Mouse (Mus musculus) midbrain, embryonic 10.5 days (tissue): ENCODE results near the gene Lgi4. TPM values are rescaled to one million over a fixed set of nuclear protein-coding genes. Genes with fewer than 3 reads are reported as not detected.
A peak's percentile ranks its signal among the peaks of the same experiment; 100 is the strongest.

Experiments
- DNase-seq: peaks from one replicate; pipeline ENCODE4 v3.0.0-alpha.2; 2017; ENCODE audit warnings: low spot score
- H3K27ac ChIP-seq: fragments of 300-500 bp; sonication (generic); replicated peaks from 2 replicates; pipeline ENCODE4 v1.5.1; 2016; ENCODE audit warnings: mild to moderate bottlenecking
- H3K27me3 ChIP-seq: fragments of 300-500 bp; sonication (generic); 2 replicates; pipeline ENCODE4 v1.6.1; 2016; ENCODE audit warnings: low read depth, mild to moderate bottlenecking; ENCODE audit not compliant: poor library complexity, severe bottlenecking
- H3K36me3 ChIP-seq: fragments of 300-500 bp; sonication (generic); 2 replicates; pipeline ENCODE4 v1.6.1; 2016; ENCODE audit warnings: mild to moderate bottlenecking, moderate library complexity
- H3K4me1 ChIP-seq: fragments of 300-500 bp; sonication (generic); 2 replicates; pipeline ENCODE4 v1.6.1; 2016
- H3K4me3 ChIP-seq: fragments of 300-500 bp; sonication (generic); 2 replicates; pipeline ENCODE4 v1.5.1; 2016; ENCODE audit warnings: mild to moderate bottlenecking, moderate library complexity
- H3K9me3 ChIP-seq: fragments of 300-500 bp; sonication (generic); replicated peaks from 2 replicates; pipeline ENCODE4 v1.6.1; 2016; ENCODE audit warnings: mild to moderate bottlenecking
- WGBS: fragments of 180-500 bp; shearing (Covaris S2); methylation state at CpG from one replicate; pipeline ENCODE4 v1.1.7; 2016; 5-methylcytosine and 5-hydroxymethylcytosine counted together
- polyA plus RNA-seq: library from polyadenylated mRNA; unstranded; fragments of >200 nt; fragmentation: Nextera tagmentation; extraction: Ambion mirVana; gene quantifications from 2 replicates; pipeline ENCODE4 v1.2.1, GENCODE M21; 2016

Lgi4 gene
- polyA plus RNA-seq, 1 experiment from 2014 or later, result 1.2 TPM

DNA sequence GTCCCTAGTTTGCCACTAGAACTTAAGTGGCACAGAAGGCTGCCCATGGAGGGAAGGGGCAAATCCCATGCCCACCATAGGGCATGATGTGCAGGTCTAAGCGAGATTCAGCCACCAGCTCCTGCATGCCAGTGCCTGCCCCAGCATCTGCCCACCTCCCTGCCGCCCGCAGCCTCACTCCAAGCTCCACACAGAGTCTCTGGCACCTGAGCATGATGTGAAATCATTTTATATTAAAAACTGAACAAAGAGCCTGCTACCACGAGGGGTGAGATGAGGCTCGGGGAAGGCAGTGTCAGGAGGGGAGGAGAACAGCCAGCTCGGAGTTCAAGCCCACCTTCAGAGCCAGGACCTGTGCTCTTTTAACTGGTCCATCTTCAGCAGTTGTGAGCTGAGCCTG, 11.2 kb downstream of the Lgi4 start:
- WGBS, result 85% methylated on average over 6 of the region's 6 CpGs
- no peak for DNase-seq
- H3K27ac ChIP-seq, result no peak overlapping the region
- H3K36me3 ChIP-seq, result no peaks in the 10 kb centered on the region
- H3K27me3 ChIP-seq, result no peaks in the 10 kb centered on the region
- H3K4me3 ChIP-seq, result no peak overlapping the region
- no peaks in the 10 kb centered on the region for H3K9me3 ChIP-seq
- peaks cover 6% of the 10 kb centered on the region for H3K4me1 ChIP-seq

DNA sequence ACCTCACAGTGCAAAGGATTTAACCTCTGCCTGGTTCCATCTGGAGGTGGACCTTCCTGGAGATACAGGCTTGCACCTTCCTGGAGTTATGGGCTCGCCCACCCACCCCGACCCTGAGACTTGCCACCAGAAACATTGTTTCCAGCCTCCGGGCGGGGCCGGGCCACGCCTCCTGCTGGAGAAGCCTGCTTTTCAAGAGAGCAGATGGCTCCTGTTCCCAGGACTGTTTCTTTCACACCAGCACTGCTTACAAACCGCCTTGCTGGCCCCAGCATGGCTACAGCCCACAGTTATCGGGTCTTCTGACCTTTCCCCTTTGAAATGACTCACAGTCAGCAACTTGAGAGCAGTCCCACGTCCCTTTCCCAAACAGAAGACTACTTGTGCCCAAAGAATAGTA, 13.2 kb downstream of the Lgi4 start:
- Histone ChIP-seq H3K27ac (0 out of 2 replicates have a peak overlapping the region, but pooled peaks have one; percentile 17), H3K4me3 (no peak overlapping the region), H3K36me3 (no peaks in the 10 kb centered on the region), H3K9me3 (no peaks in the 10 kb centered on the region), H3K4me1 (peaks cover 6% of the 10 kb centered on the region), H3K27me3 (no peaks in the 10 kb centered on the region)
- WGBS, result 66% methylated on average over 9 of the region's 9 CpGs
- DNase-seq, result no peak

- no peak for DNase-seq
- Histone ChIP-seq H3K9me3 (no peaks in the 10 kb centered on the region), H3K27ac (no peak overlapping the region), H3K4me3 (no peak overlapping the region), H3K36me3 (no peaks in the 10 kb centered on the region), H3K27me3 (no peaks in the 10 kb centered on the region), H3K4me1 (peaks cover 9% of the 10 kb centered on the region)
Measured at GRCm38 (mm10) chr7:31073546-31073945, 14.4 kb downstream of the Lgi4 start.

- Histone ChIP-seq H3K9me3 (no peaks in the 10 kb centered on the region), H3K27me3 (no peaks in the 10 kb centered on the region), H3K36me3 (no peaks in the 10 kb centered on the region), H3K27ac (no peak overlapping the region), H3K4me1 (peaks cover 9% of the 10 kb centered on the region), H3K4me3 (no peak overlapping the region)
- WGBS, result 79% methylated on average over 7 of the region's 7 CpGs
- DNase-seq, result no peak
Measured at GRCm38 (mm10) chr7:31074061-31074712, 15.0 kb downstream of the Lgi4 start.

DNA sequence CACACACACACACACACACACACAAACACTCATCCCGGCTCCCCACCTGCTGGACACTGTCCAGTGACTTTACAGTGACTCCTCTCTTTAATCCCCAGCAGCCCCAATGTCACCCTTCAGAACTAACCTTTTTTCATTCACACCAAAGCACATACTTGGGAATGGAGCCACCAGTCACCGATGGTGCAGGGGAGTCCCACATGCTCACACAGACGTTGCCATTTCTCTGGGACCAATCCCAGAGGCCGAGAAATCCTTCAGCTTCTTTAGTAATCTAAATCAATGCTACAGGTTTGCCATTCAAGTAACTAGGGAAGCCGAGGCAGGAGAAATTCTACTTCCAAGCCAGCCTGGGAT, 15.5 kb downstream of the Lgi4 start:
- H3K27me3 ChIP-seq, result no peaks in the 10 kb centered on the region
- no peak for DNase-seq
- no peaks in the 10 kb centered on the region for H3K9me3 ChIP-seq
- H3K27ac ChIP-seq, result no peak overlapping the region
- H3K36me3 ChIP-seq, result no peaks in the 10 kb centered on the region
- WGBS, result 85% methylated on average over 5 of the region's 5 CpGs
- peaks cover 9% of the 10 kb centered on the region for H3K4me1 ChIP-seq
- no peak overlapping the region for H3K4me3 ChIP-seq

GRCm38 (mm10) chr7:31076492-31076891, 17.4 kb downstream of the Lgi4 start, which contains the start of gene Fxyd3:
TSS of gene Fxyd3 (minus strand) at chr7:31076704.
- H3K4me1 ChIP-seq, result peaks cover 9% of the 10 kb centered on the region
- H3K27me3 ChIP-seq, result no peaks in the 10 kb centered on the region
- 67% methylated on average over 5 of the region's 5 CpGs for WGBS
- no peak within 1 kb of the TSS for H3K4me3 ChIP-seq
- H3K36me3 ChIP-seq, result no peaks in the 10 kb centered on the region
- peak within 1 kb of the TSS; percentile 2; the same call in 1 of the 2 replicates for H3K27ac ChIP-seq
- no peaks in the 10 kb centered on the region for H3K9me3 ChIP-seq
- DNase-seq, result no peak

DNA sequence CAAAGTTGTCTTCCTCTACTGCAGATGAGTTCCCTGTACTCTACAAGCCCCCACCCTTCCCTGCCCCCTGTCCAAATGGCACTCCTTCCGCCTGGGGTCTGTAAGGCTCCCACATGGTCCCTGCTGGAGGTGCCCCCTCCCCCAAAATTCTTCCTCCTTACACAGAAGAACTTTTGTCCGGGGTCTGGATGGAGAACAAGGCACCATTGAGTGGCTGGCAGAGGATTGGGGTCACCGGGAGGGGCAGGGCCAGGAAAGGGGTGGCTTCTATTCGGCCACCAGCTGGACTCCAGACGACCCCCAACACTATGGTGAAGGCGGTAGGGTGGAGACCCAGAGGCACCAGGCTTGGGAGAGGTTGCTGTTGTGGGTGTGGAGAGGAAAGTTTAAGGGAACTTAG, 18.3 kb downstream of the Lgi4 start:
- Histone ChIP-seq H3K36me3 (no peaks in the 10 kb centered on the region), H3K4me1 (peaks cover 3% of the 10 kb centered on the region; the same call in 1 of the 2 replicates), H3K9me3 (no peaks in the 10 kb centered on the region), H3K27ac (peak overlapping the region; percentile 2; the same call in 1 of the 2 replicates), H3K27me3 (no peaks in the 10 kb centered on the region), H3K4me3 (no peak overlapping the region)
- no peak for DNase-seq
- 66% methylated on average over 6 of the region's 6 CpGs for WGBS

DNA sequence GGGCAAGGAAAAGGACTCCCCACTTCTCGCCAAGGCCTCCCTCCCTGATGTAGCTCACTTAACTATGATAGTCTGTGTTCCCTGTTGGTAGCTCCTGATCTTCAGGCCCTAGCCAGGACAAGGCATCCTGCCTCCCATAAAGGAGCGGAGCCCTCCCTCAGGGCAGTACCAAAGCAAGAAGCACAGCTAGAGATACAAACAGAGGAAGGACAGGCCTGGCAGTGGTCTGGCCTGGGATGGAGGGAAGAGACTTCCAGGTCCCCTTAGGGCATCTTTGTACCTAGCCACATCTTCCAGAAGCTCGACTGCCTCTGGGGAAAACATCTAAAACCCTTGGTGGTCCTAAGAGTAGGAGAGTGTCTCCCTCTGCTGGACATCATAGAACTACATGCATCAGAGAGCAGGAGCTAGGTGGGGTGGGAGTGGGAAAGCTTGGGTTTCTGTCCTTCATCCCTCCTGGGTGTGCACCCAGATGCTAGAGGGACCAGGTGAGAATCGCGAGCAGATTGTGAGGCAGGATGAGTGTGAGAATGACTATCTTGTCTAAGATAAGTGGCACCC, 18.8 kb downstream of the Lgi4 start:
- no peaks in the 10 kb centered on the region for H3K9me3 ChIP-seq
- H3K27me3 ChIP-seq, result no peaks in the 10 kb centered on the region
- peak overlapping the region; percentile 2; the same call in 1 of the 2 replicates for H3K27ac ChIP-seq

DNA sequence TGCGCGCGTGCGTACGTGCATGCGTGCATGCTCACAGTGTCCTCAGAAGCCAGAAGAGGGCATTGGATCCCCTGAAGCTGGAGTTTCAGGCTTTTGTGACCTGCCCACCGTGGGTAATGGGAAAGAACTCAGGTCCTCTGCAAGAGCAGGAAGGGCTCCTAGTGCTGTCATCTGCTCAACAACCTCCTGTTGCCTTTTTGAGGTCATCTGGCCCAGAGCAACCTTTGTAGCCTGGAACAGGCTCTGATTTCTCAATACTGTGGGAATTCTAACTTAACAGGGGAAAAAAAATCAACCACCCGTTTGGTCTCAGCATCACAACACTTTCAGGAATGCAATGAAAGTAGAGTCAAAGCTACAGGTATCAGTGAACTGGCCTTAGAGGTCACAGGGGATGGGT, 20.5 kb downstream of the Lgi4 start:
- H3K4me1 ChIP-seq, result peaks cover 14% of the 10 kb centered on the region
- H3K9me3 ChIP-seq, result no peaks in the 10 kb centered on the region
- no peaks in the 10 kb centered on the region for H3K36me3 ChIP-seq
- WGBS, result 94% methylated on average over 8 of the region's 8 CpGs
- no peak overlapping the region for H3K4me3 ChIP-seq
- no peak for DNase-seq
- no peak overlapping the region for H3K27ac ChIP-seq
- H3K27me3 ChIP-seq, result no peaks in the 10 kb centered on the region

More for the DNA sequence above, 18.8 kb downstream of the Lgi4 start:
- H3K36me3 ChIP-seq, result no peaks in the 10 kb centered on the region
- no peak for DNase-seq
- WGBS, result 48% methylated on average over 5 of the region's 5 CpGs
- peaks cover 6% of the 10 kb centered on the region for H3K4me1 ChIP-seq
- no peak overlapping the region for H3K4me3 ChIP-seq

GRCm38 (mm10) chr7:31080611-31081010, 21.5 kb downstream of the Lgi4 start:
- no peaks in the 10 kb centered on the region for H3K9me3 ChIP-seq
- H3K27me3 ChIP-seq, result no peaks in the 10 kb centered on the region
- no peak overlapping the region for H3K27ac ChIP-seq
- H3K4me3 ChIP-seq, result no peak overlapping the region
- H3K4me1 ChIP-seq, result peaks cover 24% of the 10 kb centered on the region
- H3K36me3 ChIP-seq, result no peaks in the 10 kb centered on the region
- no peak for DNase-seq
- 47% methylated on average over 3 of the region's 3 CpGs for WGBS

GRCm38 (mm10) chr7:31081106-31081505, 22.0 kb downstream of the Lgi4 start:
- H3K36me3 ChIP-seq, result no peaks in the 10 kb centered on the region
- no peaks in the 10 kb centered on the region for H3K27me3 ChIP-seq
- no peak overlapping the region for H3K27ac ChIP-seq
- peaks cover 26% of the 10 kb centered on the region for H3K4me1 ChIP-seq
- DNase-seq, result no peak
- WGBS, result 33% methylated on average over 1 of the region's 1 CpGs
- no peaks in the 10 kb centered on the region for H3K9me3 ChIP-seq
- H3K4me3 ChIP-seq, result no peak overlapping the region

DNA sequence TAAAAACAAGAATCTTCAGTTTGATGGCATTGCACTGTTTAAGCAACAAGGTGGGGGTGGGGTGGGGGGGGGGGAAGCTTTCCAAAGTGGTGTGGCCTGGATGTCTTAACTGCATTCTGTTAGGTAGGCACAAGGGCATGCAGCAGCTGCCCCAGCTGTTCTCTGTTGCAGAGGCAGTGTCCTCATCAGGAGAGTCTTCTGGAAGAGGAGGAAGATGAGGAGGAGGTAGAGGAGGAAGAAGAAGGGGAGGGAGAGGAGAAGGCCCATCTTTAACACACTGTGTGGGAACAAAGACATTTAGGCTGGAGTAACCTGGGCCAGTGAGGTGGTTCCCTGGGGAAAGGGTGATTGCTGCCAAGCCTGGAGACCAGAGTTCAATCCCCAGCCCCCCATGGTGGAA, 23.0 kb downstream of the Lgi4 start:
- Histone ChIP-seq H3K4me1 (peaks cover 26% of the 10 kb centered on the region), H3K9me3 (no peaks in the 10 kb centered on the region), H3K36me3 (no peaks in the 10 kb centered on the region), H3K27me3 (no peaks in the 10 kb centered on the region), H3K4me3 (no peak overlapping the region), H3K27ac (no peak overlapping the region)
- DNase-seq, result no peak

DNA sequence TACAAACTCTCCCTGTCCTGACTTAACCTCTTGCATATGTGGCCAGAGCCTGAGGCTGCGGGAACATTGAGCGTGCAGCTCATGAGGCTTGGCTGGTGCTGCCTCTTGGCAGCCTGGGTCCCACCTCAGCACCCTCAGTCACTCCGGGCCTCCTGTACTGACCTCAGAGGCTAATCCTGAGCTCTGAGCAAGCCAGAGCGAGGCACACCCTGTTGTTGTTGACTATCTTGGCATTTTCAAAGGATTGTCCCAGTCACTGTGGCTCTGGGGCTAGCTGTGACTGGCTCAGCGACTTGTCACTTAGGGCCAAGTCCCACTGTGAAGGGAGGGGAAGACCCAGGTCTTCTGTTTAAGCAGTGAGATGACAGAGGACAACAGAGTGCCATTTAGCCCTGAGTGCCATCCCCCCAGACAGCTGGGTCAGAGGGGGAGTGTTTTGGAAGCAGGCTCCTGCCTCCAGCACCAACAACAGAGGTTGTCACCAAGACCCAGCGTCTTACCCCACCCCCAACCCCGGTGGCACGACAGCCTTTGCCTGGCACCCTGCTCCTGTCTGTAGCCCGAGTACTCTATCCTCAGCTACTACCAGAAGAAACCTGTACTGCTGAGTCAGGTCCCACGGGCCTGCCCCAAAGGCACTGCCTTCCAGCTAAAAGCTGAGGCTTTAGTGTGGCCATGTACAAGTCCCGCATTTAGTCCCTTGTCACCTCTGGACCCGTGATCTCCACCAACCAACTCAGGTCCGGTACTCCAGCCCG, 23.9 kb downstream of the Lgi4 start:
- Histone ChIP-seq H3K27ac (peak overlapping the region; percentile 63), H3K36me3 (no peaks in the 10 kb centered on the region), H3K27me3 (no peaks in the 10 kb centered on the region), H3K4me3 (no peak overlapping the region), H3K4me1 (peaks cover 24% of the 10 kb centered on the region), H3K9me3 (no peaks in the 10 kb centered on the region)
- WGBS, result 56% methylated on average over 14 of the region's 14 CpGs
- DNase-seq, result no peak
